Mouse (Mus musculus): ENCODE data around the gene Akap2.

DNA sequence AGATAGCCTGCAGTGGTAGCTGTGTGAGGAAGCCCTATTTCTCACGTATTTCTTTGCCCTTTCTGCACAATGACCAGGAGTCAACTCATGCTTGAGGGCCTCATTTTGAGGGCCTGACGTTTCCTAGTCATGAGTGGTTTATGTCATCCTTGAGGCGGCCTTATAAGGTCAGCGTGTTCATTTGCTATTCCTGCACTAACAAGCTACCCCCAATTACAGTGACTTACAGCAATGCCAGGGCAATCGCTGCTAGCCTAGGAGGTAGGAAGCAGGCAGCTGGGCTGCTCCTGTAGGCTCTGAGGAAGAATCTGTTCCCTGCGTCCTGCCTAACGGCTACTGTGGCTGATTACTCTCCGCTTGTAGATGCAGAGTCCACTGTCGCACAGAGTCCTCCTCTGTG lies 119.6 kb downstream of the Akap2 start:
- no peak for TF ChIP-seq CTCF (IDR thresholded peaks at IDR 0.05; ENCODE audit: low read depth)
- no peak for TF ChIP-seq EP300 (IDR thresholded peaks at IDR 0.05; ENCODE audit: low read depth)

Measured in liver, embryonic 14.5 days (tissue).